Mouse (Mus musculus) stomach, embryonic 16.5 days (tissue): Measurements from ENCODE around the gene Klhl22. TPM values are rescaled to one million over a fixed set of nuclear protein-coding genes. Genes with fewer than 3 reads are reported as not detected.

Experiments
- polyA plus RNA-seq: library from polyadenylated mRNA; unstranded; fragments of >200 nt; fragmentation: Nextera tagmentation; extraction: Ambion mirVana; gene quantifications from 2 replicates; pipeline ENCODE4 v1.2.1, GENCODE M21; 2015

Gene Klhl22
- polyA plus RNA-seq, 1 experiment from 2014 or later: 56.7 TPM

Other genes with a start within 250 kb of the Klhl22 start
- gene Thap7, start 228.5 kb upstream of the Klhl22 start, polyA plus RNA-seq: 56.8 and 61.1 TPM in 2 replicates
- gene Lrrc74b, start 198.4 kb upstream of the Klhl22 start, polyA plus RNA-seq: 0.34 and 0.51 TPM in 2 replicates
- gene P2rx6, start 197.7 kb upstream of the Klhl22 start, polyA plus RNA-seq: 1.8 and 2.1 TPM in 2 replicates
- 25.9 and 26.6 TPM in 2 replicates for gene Slc7a4, start 176.4 kb upstream of the Klhl22 start, polyA plus RNA-seq
- 24.7 and 25.3 TPM in 2 replicates for gene Smpd4, start 140.3 kb upstream of the Klhl22 start, polyA plus RNA-seq
- gene Ccdc74a, start 113.1 kb upstream of the Klhl22 start, polyA plus RNA-seq: 4.7 and 4.9 TPM in 2 replicates
- gene Med15, start 26.7 kb upstream of the Klhl22 start, polyA plus RNA-seq: 39.2 and 42.5 TPM in 2 replicates
- 4.8 and 7.3 TPM in 2 replicates for gene Scarf2, start 37.7 kb downstream of the Klhl22 start, polyA plus RNA-seq
- gene B830017H08Rik, start 73.5 kb downstream of the Klhl22 start, polyA plus RNA-seq: not detected in 2 replicates
- 2.4 and 3.7 TPM in 2 replicates for gene Car15, start 78.7 kb downstream of the Klhl22 start, polyA plus RNA-seq
- 0.32 and 0.46 TPM in 2 replicates for gene Gm20518, start 132.1 kb downstream of the Klhl22 start, polyA plus RNA-seq
- gene Tssk1, start 134.6 kb downstream of the Klhl22 start, polyA plus RNA-seq: 0.04 TPM in 1 of 2 replicates, not detected in the other
- 80.6 and 88.8 TPM in 2 replicates for gene Dgcr2, start 138.9 kb downstream of the Klhl22 start, polyA plus RNA-seq
- gene Tssk2, start 139.0 kb downstream of the Klhl22 start, polyA plus RNA-seq: not detected in 2 replicates
- gene Ess2, start 151.7 kb downstream of the Klhl22 start, polyA plus RNA-seq: 31.3 and 33.7 TPM in 2 replicates
- not detected in 2 replicates for gene Gsc2, start 155.4 kb downstream of the Klhl22 start, polyA plus RNA-seq
- gene Slc25a1, start 168.6 kb downstream of the Klhl22 start, polyA plus RNA-seq: 117 and 125 TPM in 2 replicates
- not detected in 2 replicates for gene Vpreb2, start 220.8 kb downstream of the Klhl22 start, polyA plus RNA-seq